In genomic region chr14:47189635-47189955, GRCm38 (mm10) we compare ENCODE assay signal across 8 mouse cellular contexts. TPM values are rescaled to one million over a fixed set of nuclear protein-coding genes. Genes with fewer than 3 reads are reported as not detected.
DNase-seq lines count a peak whose midpoint lies in the region; ATAC-seq lines count a peak whose summit lies in the region.

No protein-coding gene starts in this region.

- peak overlapping the region; percentile 62 for H3K9ac ChIP-seq in heart, embryonic 15.5 days
- peak overlapping the region; percentile 67; the same call in 1 of the 2 replicates for H3K9ac ChIP-seq in hindbrain, embryonic 14.5 days
- peak overlapping the region; percentile 61; the same call in 1 of the 2 replicates for H3K9ac ChIP-seq in midbrain, embryonic 12.5 days (replicated peaks)

- peaks cover 17% of the 10 kb centered on the region for H3K4me1 ChIP-seq in heart, embryonic 15.5 days (replicated peaks)
- 0 out of 2 replicates have a peak, but pooled peaks cover 7% of the 10 kb centered on the region for H3K4me1 ChIP-seq in hindbrain, embryonic 14.5 days (replicated peaks; ENCODE audit: control insufficient read depth, insufficient read depth, low read length)
- peaks cover 7% of the 10 kb centered on the region for H3K4me1 ChIP-seq in midbrain, embryonic 12.5 days

- WGBS in heart, embryonic 15.5 days: 16% methylated on average over 8 of the region's 8 CpGs
- 19% methylated on average over 8 of the region's 8 CpGs for WGBS in hindbrain, embryonic 14.5 days
- 15% methylated on average over 8 of the region's 8 CpGs for WGBS in midbrain, embryonic 12.5 days

- no peaks in the 10 kb centered on the region for H3K27me3 ChIP-seq in heart, embryonic 15.5 days
- H3K27me3 ChIP-seq in hindbrain, embryonic 14.5 days (ENCODE audit: control insufficient read depth, insufficient read depth, low read length): peaks cover 29% of the 10 kb centered on the region
- peaks cover 19% of the 10 kb centered on the region for H3K27me3 ChIP-seq in midbrain, embryonic 12.5 days

- peak overlapping the region; percentile 74 for H3K4me3 ChIP-seq in heart, embryonic 15.5 days
- H3K4me3 ChIP-seq in hindbrain, embryonic 14.5 days (replicated peaks; ENCODE audit: low read length): peak overlapping the region; percentile 78
- peak overlapping the region; percentile 82 for H3K4me3 ChIP-seq in midbrain, embryonic 12.5 days

- ATAC-seq in heart, embryonic 15.5 days (replicated peaks; ENCODE audit: insufficient number of reproducible peaks, insufficient read depth, low FRiP score, low read depth): no peak; the same call in 1 of the 2 replicates
- ATAC-seq in activated CD4-positive, CD25-positive, alpha-beta regulatory T cell, adult 4 months: peak; percentile 62
- peak; percentile 38; the same call in 1 of the 2 replicates for ATAC-seq in hindbrain, embryonic 14.5 days (ENCODE audit: low FRiP score)
- peak; percentile 29; the same call in 1 of the 2 replicates for ATAC-seq in midbrain, embryonic 12.5 days (ENCODE audit: low FRiP score, low read depth)

- H3K36me3 ChIP-seq in heart, embryonic 15.5 days: no peaks in the 10 kb centered on the region
- no peaks in the 10 kb centered on the region for H3K36me3 ChIP-seq in hindbrain, embryonic 14.5 days (replicated peaks; ENCODE audit: control insufficient read depth, insufficient read depth)
- H3K36me3 ChIP-seq in midbrain, embryonic 12.5 days: no peaks in the 10 kb centered on the region

- DNase-seq in heart, adult 11 months: no peak
- no peak for DNase-seq in hindbrain, embryonic 14.5 days (ENCODE audit: low spot score)
- DNase-seq in urinary bladder, postnatal 14 days (ENCODE audit: low spot score): no peak
- DNase-seq in spleen, adult 12 weeks (ENCODE audit: low spot score): no peak
- DNase-seq in right cerebral cortex, postnatal 14 days: no peak

- H3K9me3 ChIP-seq in heart, embryonic 15.5 days (replicated peaks): no peaks in the 10 kb centered on the region
- H3K9me3 ChIP-seq in hindbrain, embryonic 14.5 days (ENCODE audit: control insufficient read depth, low read length): no peaks in the 10 kb centered on the region
- H3K9me3 ChIP-seq in midbrain, embryonic 12.5 days: no peaks in the 10 kb centered on the region

- peak overlapping the region; percentile 65; the same call in 1 of the 2 replicates for H3K27ac ChIP-seq in heart, embryonic 15.5 days
- no peak overlapping the region for H3K27ac ChIP-seq in hindbrain, embryonic 14.5 days
- H3K27ac ChIP-seq in midbrain, embryonic 12.5 days (replicated peaks): no peak overlapping the region

- peak overlapping the region; percentile 90 for H3K4me2 ChIP-seq in heart, embryonic 15.5 days
- H3K4me2 ChIP-seq in hindbrain, embryonic 14.5 days (replicated peaks): peak overlapping the region; percentile 100
- peak overlapping the region; percentile 99 for H3K4me2 ChIP-seq in midbrain, embryonic 12.5 days (replicated peaks)

RNA-seq across cellular contexts. Expression of gene Gch1, which starts 0.4 kb away (rescaled TPM):
- polyA plus RNA-seq in heart, embryonic 15.5 days (2015; fragmentation: Nextera tagmentation; extraction: Ambion mirVana): 5.3 and 6.9 TPM in 2 replicates
- 1 to 10 TPM; 2.1 to 2.4 TPM for polyA plus RNA-seq in activated CD4-positive, CD25-positive, alpha-beta regulatory T cell, adult 4 months (2017; shearing (Covaris generic))
- polyA plus RNA-seq in hindbrain, embryonic 14.5 days (2014; fragmentation: Nextera tagmentation; extraction: Ambion mirVana): 5.2 and 6.4 TPM in 2 replicates
- 3.1 and 5.0 TPM in 2 replicates for polyA plus RNA-seq in midbrain, embryonic 12.5 days (2016; fragmentation: Nextera tagmentation; extraction: Ambion mirVana)
